Mouse (Mus musculus) forebrain, embryonic 12.5 days (tissue): ENCODE results near the gene Gas7. TPM values are rescaled to one million over a fixed set of nuclear protein-coding genes. Genes with fewer than 3 reads are reported as not detected.

Source experiments
- ATAC-seq: fragments of 200-750 bp; cut with Nextera tagmentation; 2 replicates; pipeline ENCODE4 v1.8.0; 2017; ENCODE audit warnings: moderate TSS enrichment; ENCODE audit not compliant: low FRiP score
- H3K27ac ChIP-seq: fragments of 300-500 bp; sonication (generic); 2 replicates; pipeline ENCODE4 v1.5.1; 2016; ENCODE audit warnings: mild to moderate bottlenecking
- H3K27me3 ChIP-seq: fragments of 300-500 bp; sonication (generic); 2 replicates; pipeline ENCODE4 v1.6.1; 2016; ENCODE audit warnings: mild to moderate bottlenecking
- H3K36me3 ChIP-seq: fragments of 300-500 bp; sonication (generic); replicated peaks from 2 replicates; pipeline ENCODE4 v1.6.1; 2016; ENCODE audit warnings: mild to moderate bottlenecking
- H3K4me1 ChIP-seq: fragments of 300-500 bp; sonication (generic); 2 replicates; pipeline ENCODE4 v1.6.1; 2016
- H3K4me2 ChIP-seq: fragments of 300-500 bp; sonication (generic); 2 replicates; pipeline ENCODE4 v1.6.1; 2016; ENCODE audit warnings: mild to moderate bottlenecking, moderate library complexity
- H3K4me3 ChIP-seq: fragments of 300-500 bp; sonication (generic); replicated peaks from 2 replicates; pipeline ENCODE4 v1.5.1; 2016; ENCODE audit warnings: mild to moderate bottlenecking
- H3K9ac ChIP-seq: fragments of 300-500 bp; sonication (generic); 2 replicates; pipeline ENCODE4 v1.6.1; 2016; ENCODE audit warnings: mild to moderate bottlenecking
- H3K9me3 ChIP-seq: fragments of 300-500 bp; sonication (generic); 2 replicates; pipeline ENCODE4 v1.6.1; 2016
- WGBS: fragments of 180-500 bp; shearing (Covaris S2); methylation state at CpG from one replicate; pipeline ENCODE4 v1.1.7; 2016; 5-methylcytosine and 5-hydroxymethylcytosine counted together
- polyA plus RNA-seq: library from polyadenylated mRNA; unstranded; fragments of >200 nt; fragmentation: Nextera tagmentation; extraction: Ambion mirVana; gene quantifications from 2 replicates; pipeline ENCODE4 v1.2.1, GENCODE M21; 2016

Gas7 gene
- polyA plus RNA-seq, 1 experiment from 2014 or later, result 4.2 TPM

- Histone ChIP-seq H3K27me3 (no peaks in the 10 kb centered on the region), H3K9ac (no peak overlapping the region), H3K36me3 (no peaks in the 10 kb centered on the region), H3K4me1 (no peaks in the 10 kb centered on the region), H3K9me3 (no peaks in the 10 kb centered on the region), H3K27ac (no peak overlapping the region), H3K4me2 (no peak overlapping the region), H3K4me3 (no peak overlapping the region)
- no peak for ATAC-seq
- WGBS, result 84% methylated on average over 7 of the region's 7 CpGs
These were observed 46.4 kb downstream of the Gas7 start for GRCm38 (mm10) chr11:67501468-67502244.

DNA sequence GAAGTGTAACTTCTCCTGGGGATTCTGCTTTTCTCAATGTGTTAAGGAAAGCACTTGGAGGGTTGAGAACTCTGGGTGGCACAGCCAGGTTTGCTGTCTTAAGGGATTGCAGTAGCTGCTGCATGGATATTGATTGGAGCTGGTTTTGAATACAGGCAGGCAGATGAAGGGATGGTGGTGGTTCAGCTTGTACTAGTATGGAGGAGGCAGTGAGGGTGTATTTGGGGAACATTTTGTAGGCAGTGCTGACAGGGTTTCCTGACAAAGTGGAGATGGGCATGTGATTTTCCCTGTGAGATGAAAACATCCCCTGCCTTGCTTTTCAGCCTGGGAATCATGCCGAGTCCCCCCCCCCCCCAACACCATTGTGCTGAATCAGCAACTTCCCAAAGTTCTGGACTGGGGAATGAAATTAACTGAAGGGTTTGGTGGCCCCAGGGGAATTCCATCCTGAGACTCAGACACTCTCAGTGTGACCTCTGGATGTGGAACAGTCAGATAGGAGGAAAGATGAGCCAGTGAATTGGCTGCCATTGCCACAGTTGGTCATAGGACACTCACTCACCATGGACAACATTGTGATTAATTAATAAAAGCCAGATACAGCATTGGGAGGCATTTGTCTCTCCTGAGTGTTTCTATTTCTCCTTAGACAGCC lies 54.1 kb downstream of the Gas7 start:
- no peaks in the 10 kb centered on the region for H3K9me3 ChIP-seq
- no peak overlapping the region for H3K9ac ChIP-seq
- no peaks in the 10 kb centered on the region for H3K4me1 ChIP-seq
- WGBS, result 86% methylated on average over 1 of the region's 1 CpGs
- H3K4me3 ChIP-seq, result no peak overlapping the region
- H3K27ac ChIP-seq, result no peak overlapping the region
- H3K36me3 ChIP-seq, result no peaks in the 10 kb centered on the region
- H3K27me3 ChIP-seq, result no peaks in the 10 kb centered on the region
- H3K4me2 ChIP-seq, result no peak overlapping the region
- ATAC-seq, result no peak

- no peaks in the 10 kb centered on the region for H3K27me3 ChIP-seq
- no peak overlapping the region for H3K4me2 ChIP-seq
- no peaks in the 10 kb centered on the region for H3K4me1 ChIP-seq
- no peaks in the 10 kb centered on the region for H3K9me3 ChIP-seq
- 77% methylated on average over 4 of the region's 4 CpGs for WGBS
- no peak overlapping the region for H3K27ac ChIP-seq
- no peak for ATAC-seq
- no peak overlapping the region for H3K9ac ChIP-seq
- no peaks in the 10 kb centered on the region for H3K36me3 ChIP-seq
- H3K4me3 ChIP-seq, result no peak overlapping the region
These were observed 55.6 kb downstream of the Gas7 start for GRCm38 (mm10) chr11:67510831-67511230.

GRCm38 (mm10) chr11:67513001-67513400 lies 57.8 kb downstream of the Gas7 start:
- Histone ChIP-seq H3K27me3 (no peaks in the 10 kb centered on the region), H3K9ac (no peak overlapping the region), H3K4me3 (no peak overlapping the region), H3K4me2 (no peak overlapping the region), H3K4me1 (no peaks in the 10 kb centered on the region), H3K27ac (no peak overlapping the region), H3K36me3 (no peaks in the 10 kb centered on the region), H3K9me3 (no peaks in the 10 kb centered on the region)
- no peak for ATAC-seq
- WGBS, result 91% methylated on average over 4 of the region's 4 CpGs

- ATAC-seq, result no peak
These were observed 59.2 kb downstream of the Gas7 start for GRCm38 (mm10) chr11:67514401-67514800.

GRCm38 (mm10) chr11:67515020-67515911 lies 60.0 kb downstream of the Gas7 start:
- no peak overlapping the region for H3K27ac ChIP-seq
- no peak overlapping the region for H3K4me2 ChIP-seq
- no peaks in the 10 kb centered on the region for H3K9me3 ChIP-seq
- no peaks in the 10 kb centered on the region for H3K36me3 ChIP-seq
- H3K9ac ChIP-seq, result no peak overlapping the region
- H3K4me3 ChIP-seq, result no peak overlapping the region
- no peaks in the 10 kb centered on the region for H3K27me3 ChIP-seq
- 53% methylated on average over 5 of the region's 5 CpGs for WGBS
- H3K4me1 ChIP-seq, result no peaks in the 10 kb centered on the region
- ATAC-seq, result no peak

More at GRCm38 (mm10) chr11:67514401-67514800, 59.2 kb downstream of the Gas7 start:
- H3K4me3 ChIP-seq, result no peak overlapping the region
- H3K27ac ChIP-seq, result no peak overlapping the region
- no peaks in the 10 kb centered on the region for H3K27me3 ChIP-seq
- H3K36me3 ChIP-seq, result no peaks in the 10 kb centered on the region
- no peak overlapping the region for H3K4me2 ChIP-seq
- WGBS, result 83% methylated on average over 8 of the region's 8 CpGs
- no peaks in the 10 kb centered on the region for H3K9me3 ChIP-seq
- H3K4me1 ChIP-seq, result no peaks in the 10 kb centered on the region
- H3K9ac ChIP-seq, result no peak overlapping the region

GRCm38 (mm10) chr11:67515912-67516305 lies 60.7 kb downstream of the Gas7 start:
- ATAC-seq, result no peak
- Histone ChIP-seq H3K4me3 (no peak overlapping the region), H3K36me3 (no peaks in the 10 kb centered on the region), H3K27ac (no peak overlapping the region), H3K4me2 (no peak overlapping the region), H3K27me3 (no peaks in the 10 kb centered on the region), H3K9me3 (no peaks in the 10 kb centered on the region), H3K9ac (no peak overlapping the region), H3K4me1 (no peaks in the 10 kb centered on the region)
- 75% methylated on average over 3 of the region's 3 CpGs for WGBS

DNA sequence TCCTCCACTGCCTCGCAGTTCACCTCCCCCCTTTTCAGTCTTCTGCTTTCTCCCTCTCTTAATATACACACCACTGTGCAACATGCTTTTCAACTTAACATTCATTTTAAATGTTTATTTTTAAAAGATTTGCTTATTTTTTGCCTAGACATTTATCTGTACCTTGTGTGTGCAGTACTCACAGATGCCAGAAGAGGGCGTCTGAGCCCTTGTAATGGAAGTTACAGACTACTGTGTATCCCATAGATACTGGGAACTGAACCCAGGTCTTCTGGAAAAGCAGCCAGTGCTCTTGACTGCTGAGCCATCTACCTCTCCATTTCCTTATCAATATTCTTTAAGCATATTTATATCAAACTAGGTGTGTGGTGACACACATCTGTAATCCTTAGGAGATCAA lies 62.5 kb downstream of the Gas7 start:
- Histone ChIP-seq H3K4me3 (no peak overlapping the region), H3K27me3 (no peaks in the 10 kb centered on the region), H3K36me3 (no peaks in the 10 kb centered on the region), H3K4me2 (no peak overlapping the region), H3K9ac (no peak overlapping the region), H3K27ac (no peak overlapping the region), H3K4me1 (no peaks in the 10 kb centered on the region), H3K9me3 (no peaks in the 10 kb centered on the region)
- ATAC-seq, result no peak
- WGBS, result 68% methylated on average over 2 of the region's 2 CpGs

- H3K9me3 ChIP-seq, result no peaks in the 10 kb centered on the region
- no peak overlapping the region for H3K27ac ChIP-seq
- H3K4me3 ChIP-seq, result no peak overlapping the region
- no peaks in the 10 kb centered on the region for H3K27me3 ChIP-seq
- ATAC-seq, result no peak
- no peaks in the 10 kb centered on the region for H3K36me3 ChIP-seq
- 87% methylated on average over 8 of the region's 8 CpGs for WGBS
- H3K9ac ChIP-seq, result no peak overlapping the region
- H3K4me2 ChIP-seq, result no peak overlapping the region
- H3K4me1 ChIP-seq, result 0 out of 2 replicates have a peak, but pooled peaks cover 3% of the 10 kb centered on the region
These were observed 63.7 kb downstream of the Gas7 start for GRCm38 (mm10) chr11:67518985-67519384.

GRCm38 (mm10) chr11:67522671-67523070 lies 67.4 kb downstream of the Gas7 start:
- Histone ChIP-seq H3K4me3 (no peak overlapping the region), H3K9me3 (no peaks in the 10 kb centered on the region), H3K9ac (no peak overlapping the region), H3K27me3 (no peaks in the 10 kb centered on the region), H3K27ac (no peak overlapping the region), H3K36me3 (no peaks in the 10 kb centered on the region), H3K4me1 (0 out of 2 replicates have a peak, but pooled peaks cover 6% of the 10 kb centered on the region), H3K4me2 (no peak overlapping the region)
- WGBS, result 91% methylated on average over 2 of the region's 2 CpGs
- ATAC-seq, result no peak

DNA sequence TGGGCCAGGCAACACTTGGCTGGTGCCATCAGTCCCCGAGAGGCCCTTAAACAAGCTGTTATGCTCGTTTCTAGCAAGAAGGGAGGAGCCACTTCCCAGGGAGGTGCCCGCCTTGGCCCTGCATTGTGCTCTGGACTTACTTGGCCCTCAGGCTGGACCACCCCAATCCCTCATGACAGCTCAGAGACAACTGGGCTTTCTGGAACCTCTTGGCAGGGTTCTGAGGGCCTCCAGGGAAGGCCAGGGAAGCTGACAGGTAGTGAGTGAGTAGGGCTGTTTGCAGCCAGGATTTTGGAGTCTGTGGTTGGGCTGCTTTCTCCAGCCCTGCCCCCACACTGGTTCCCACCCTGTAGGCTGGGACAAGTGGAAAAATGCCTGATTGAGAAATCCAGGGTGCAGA lies 68.6 kb downstream of the Gas7 start:
- Histone ChIP-seq H3K27ac (no peak overlapping the region), H3K4me3 (no peak overlapping the region), H3K4me1 (0 out of 2 replicates have a peak, but pooled peaks cover 6% of the 10 kb centered on the region), H3K27me3 (no peaks in the 10 kb centered on the region), H3K4me2 (no peak overlapping the region), H3K9me3 (no peaks in the 10 kb centered on the region), H3K36me3 (no peaks in the 10 kb centered on the region), H3K9ac (no peak overlapping the region)
- no peak for ATAC-seq
- 37% methylated on average over 3 of the region's 3 CpGs for WGBS

DNA sequence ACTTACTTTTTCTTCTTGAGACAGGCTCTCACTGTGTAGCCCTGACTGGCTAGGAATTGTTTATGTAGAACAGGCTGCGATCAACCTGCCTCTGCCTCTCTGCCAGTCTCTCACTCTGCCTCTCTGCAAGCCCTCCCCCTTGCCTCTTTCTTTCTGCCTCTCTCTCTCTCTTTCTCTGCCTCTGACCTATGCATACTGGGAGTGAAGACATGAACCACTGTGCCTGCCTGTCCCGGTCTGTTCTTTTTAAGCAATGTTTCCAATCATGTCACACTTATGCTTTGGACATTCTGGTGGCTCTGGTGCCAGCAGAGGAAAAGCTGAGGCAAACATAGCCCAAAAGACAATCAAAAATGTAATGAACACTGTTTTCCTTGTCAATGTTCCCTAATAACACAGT lies 69.5 kb downstream of the Gas7 start:
- 0 out of 2 replicates have a peak, but pooled peaks cover 6% of the 10 kb centered on the region for H3K4me1 ChIP-seq
- no peak for ATAC-seq
- no peaks in the 10 kb centered on the region for H3K9me3 ChIP-seq
- no peak overlapping the region for H3K4me3 ChIP-seq
- no peaks in the 10 kb centered on the region for H3K27me3 ChIP-seq
- H3K4me2 ChIP-seq, result no peak overlapping the region
- no peak overlapping the region for H3K9ac ChIP-seq
- WGBS, result 58% methylated on average over 2 of the region's 2 CpGs
- H3K36me3 ChIP-seq, result no peaks in the 10 kb centered on the region
- no peak overlapping the region for H3K27ac ChIP-seq
